Mouse (Mus musculus) embryonic facial prominence, embryonic 12.5 days (tissue): ENCODE results near the gene Dusp3. TPM values are rescaled to one million over a fixed set of nuclear protein-coding genes. Genes with fewer than 3 reads are reported as not detected.

Source experiments
- ATAC-seq: fragments of 200-750 bp; cut with Nextera tagmentation; 2 replicates; pipeline ENCODE4 v1.8.0; 2017; ENCODE audit not compliant: insufficient number of reproducible peaks, insufficient read depth, low FRiP score, low TSS enrichment
- H3K27ac ChIP-seq: fragments of 300-500 bp; sonication (generic); 2 replicates; pipeline ENCODE4 v1.5.1; 2016; ENCODE audit warnings: mild to moderate bottlenecking
- H3K27me3 ChIP-seq: fragments of 300-500 bp; sonication (generic); 2 replicates; pipeline ENCODE4 v1.6.1; 2016; ENCODE audit warnings: mild to moderate bottlenecking, moderate library complexity
- H3K36me3 ChIP-seq: fragments of 300-500 bp; sonication (generic); 2 replicates; pipeline ENCODE4 v1.6.1; 2016; ENCODE audit warnings: mild to moderate bottlenecking
- H3K4me1 ChIP-seq: fragments of 300-500 bp; sonication (generic); 2 replicates; pipeline ENCODE4 v1.6.1; 2016
- H3K4me2 ChIP-seq: fragments of 300-500 bp; sonication (generic); replicated peaks from 2 replicates; pipeline ENCODE4 v1.6.1; 2016; ENCODE audit warnings: mild to moderate bottlenecking, moderate library complexity
- H3K4me3 ChIP-seq: fragments of 300-500 bp; sonication (generic); 2 replicates; pipeline ENCODE4 v1.5.1; 2016; ENCODE audit warnings: mild to moderate bottlenecking
- H3K9ac ChIP-seq: fragments of 300-500 bp; sonication (generic); 2 replicates; pipeline ENCODE4 v1.6.1; 2016; ENCODE audit warnings: mild to moderate bottlenecking, moderate library complexity
- H3K9me3 ChIP-seq: fragments of 300-500 bp; sonication (generic); 2 replicates; pipeline ENCODE4 v1.6.1; 2016; ENCODE audit warnings: mild to moderate bottlenecking, moderate library complexity
- WGBS: fragments of 180-500 bp; shearing (Covaris S2); methylation state at CpG from one replicate; pipeline ENCODE4 v1.1.7; 2016; 5-methylcytosine and 5-hydroxymethylcytosine counted together
- polyA plus RNA-seq: library from polyadenylated mRNA; unstranded; fragments of >200 nt; fragmentation: Nextera tagmentation; extraction: Ambion mirVana; gene quantifications from 2 replicates; pipeline ENCODE4 v1.2.1, GENCODE M21; 2016

The Dusp3 gene
- polyA plus RNA-seq, 1 experiment from 2014 or later: 12.3 TPM

DNA sequence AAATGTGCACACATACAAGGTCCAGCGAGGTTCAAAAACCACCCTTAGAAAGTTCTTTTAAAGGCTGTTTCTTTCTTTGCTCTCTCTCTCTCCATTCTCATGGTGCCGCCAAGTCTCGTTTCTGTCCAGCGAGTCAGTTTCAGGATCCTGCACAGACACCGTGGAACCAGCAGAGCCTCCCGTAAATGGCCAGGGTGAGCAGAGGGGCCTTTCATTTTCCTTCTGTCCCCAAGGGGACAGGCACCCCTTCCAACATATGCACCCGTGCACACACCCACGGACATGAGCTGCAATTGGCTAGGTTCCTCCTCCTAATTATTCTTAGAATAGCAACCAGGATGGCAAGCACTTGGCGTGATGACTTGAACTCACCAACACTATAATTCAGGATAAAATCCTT, 13.3 kb downstream of the Dusp3 start:
- Histone ChIP-seq H3K27ac (no peak overlapping the region), H3K4me1 (peaks cover 3% of the 10 kb centered on the region; the same call in 1 of the 2 replicates), H3K4me2 (no peak overlapping the region), H3K9me3 (no peaks in the 10 kb centered on the region), H3K36me3 (no peaks in the 10 kb centered on the region), H3K27me3 (0 out of 2 replicates have a peak, but pooled peaks cover under 1% of the 10 kb centered on the region), H3K4me3 (no peak overlapping the region), H3K9ac (no peak overlapping the region)
- 78% methylated on average over 9 of the region's 9 CpGs for WGBS
- ATAC-seq: no peak

DNA sequence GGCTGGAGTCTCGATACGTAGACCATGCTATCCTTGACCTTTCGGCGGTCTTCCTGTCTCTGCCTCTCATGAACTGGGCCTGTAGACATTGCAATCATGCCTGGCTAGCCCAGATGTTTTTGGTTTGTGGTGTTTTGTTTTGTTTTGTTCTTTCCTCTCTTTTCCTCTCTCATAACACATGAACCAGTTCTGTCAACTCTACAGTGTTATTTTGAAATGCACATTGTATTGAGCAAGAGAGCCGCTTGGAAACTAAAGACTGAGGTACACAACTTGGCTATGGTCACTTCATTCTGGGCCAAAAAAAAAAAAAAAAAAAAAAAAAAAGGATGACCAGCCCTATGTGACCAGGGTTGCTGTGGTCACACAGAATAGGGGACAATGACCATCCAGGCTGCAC, 14.2 kb downstream of the Dusp3 start:
- Histone ChIP-seq H3K9me3 (no peaks in the 10 kb centered on the region), H3K4me2 (no peak overlapping the region), H3K27me3 (0 out of 2 replicates have a peak, but pooled peaks cover 8% of the 10 kb centered on the region), H3K4me3 (no peak overlapping the region), H3K36me3 (no peaks in the 10 kb centered on the region), H3K9ac (no peak overlapping the region), H3K27ac (no peak overlapping the region), H3K4me1 (peaks cover 4% of the 10 kb centered on the region; the same call in 1 of the 2 replicates)
- WGBS: 83% methylated on average over 5 of the region's 5 CpGs
- no peak for ATAC-seq

DNA sequence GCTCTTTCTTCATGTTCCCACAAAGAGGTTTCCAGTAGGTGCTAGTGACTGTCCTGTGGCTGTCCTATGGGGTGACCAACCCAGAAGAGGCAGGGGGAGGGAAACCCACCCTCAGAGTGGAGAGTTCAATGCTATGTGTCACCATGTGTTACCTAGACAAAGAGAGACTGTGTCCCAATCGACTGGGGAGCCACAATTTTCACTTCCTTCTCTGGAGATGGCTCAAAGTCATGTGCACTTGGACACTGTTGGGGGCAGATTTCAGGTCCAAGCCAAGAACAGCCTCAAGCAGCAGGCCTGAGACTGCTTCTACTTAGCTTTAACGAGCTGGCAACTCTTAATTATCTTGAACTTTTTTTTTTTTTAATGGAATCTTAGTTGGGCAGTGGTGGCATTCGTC, 14.7 kb downstream of the Dusp3 start:
- no peaks in the 10 kb centered on the region for H3K36me3 ChIP-seq
- no peak overlapping the region for H3K4me3 ChIP-seq
- peaks cover 5% of the 10 kb centered on the region; the same call in 1 of the 2 replicates for H3K4me1 ChIP-seq
- H3K4me2 ChIP-seq: no peak overlapping the region
- no peak overlapping the region for H3K9ac ChIP-seq
- no peak overlapping the region for H3K27ac ChIP-seq
- 76% methylated on average over 3 of the region's 3 CpGs for WGBS
- ATAC-seq: no peak
- H3K9me3 ChIP-seq: no peaks in the 10 kb centered on the region
- H3K27me3 ChIP-seq: peaks cover 13% of the 10 kb centered on the region; the same call in 1 of the 2 replicates

DNA sequence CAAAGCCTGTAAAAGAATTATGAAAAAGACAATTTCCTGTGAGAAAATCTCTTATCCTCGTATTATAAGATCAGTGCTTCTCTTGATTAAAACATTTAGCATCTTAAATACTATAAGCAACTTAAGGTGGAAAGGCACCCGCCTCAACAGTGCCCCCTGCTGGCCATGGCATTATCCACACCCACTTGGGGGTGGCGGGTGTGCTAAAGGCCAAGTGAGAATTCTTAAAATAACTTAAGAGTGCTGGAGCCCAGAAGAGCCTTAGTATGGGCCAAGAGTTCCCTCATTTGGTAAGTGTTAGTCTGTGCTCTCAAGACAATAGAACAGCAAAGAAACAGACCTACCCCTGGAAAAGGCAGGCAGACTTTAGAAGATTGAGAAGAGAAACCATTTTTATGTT, 15.4 kb downstream of the Dusp3 start:
- H3K27me3 ChIP-seq: peaks cover 20% of the 10 kb centered on the region
- ATAC-seq: no peak
- H3K4me1 ChIP-seq: peaks cover 10% of the 10 kb centered on the region; the same call in 1 of the 2 replicates
- no peak overlapping the region for H3K4me3 ChIP-seq
- 41% methylated on average over 3 of the region's 3 CpGs for whole genome bisulfite sequencing
- H3K4me2 ChIP-seq: no peak overlapping the region
- H3K27ac ChIP-seq: no peak overlapping the region
- no peaks in the 10 kb centered on the region for H3K36me3 ChIP-seq
- H3K9me3 ChIP-seq: no peaks in the 10 kb centered on the region
- no peak overlapping the region for H3K9ac ChIP-seq

DNA sequence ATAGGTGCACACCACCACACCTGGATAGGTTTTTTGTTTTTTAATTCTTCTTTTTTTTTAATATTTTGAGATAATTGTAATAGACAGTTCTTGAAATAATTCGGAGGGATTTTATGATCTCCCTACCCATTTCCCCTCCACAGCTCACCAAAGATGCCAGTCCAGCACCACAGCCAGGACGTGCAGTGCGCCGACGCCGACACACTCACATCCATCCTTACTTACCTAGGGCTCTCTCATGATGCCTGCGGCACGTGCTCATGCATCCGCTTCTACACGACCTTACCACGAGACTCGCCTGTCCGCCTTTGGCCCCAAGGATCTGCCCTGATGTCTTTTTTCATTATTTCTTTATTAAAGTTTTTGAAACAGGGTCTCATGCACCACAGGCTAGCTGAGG, 17.0 kb downstream of the Dusp3 start:
- Histone ChIP-seq H3K27ac (no peak overlapping the region), H3K9me3 (no peaks in the 10 kb centered on the region), H3K4me3 (no peak overlapping the region), H3K4me2 (no peak overlapping the region), H3K36me3 (no peaks in the 10 kb centered on the region), H3K9ac (no peak overlapping the region), H3K4me1 (peaks cover 10% of the 10 kb centered on the region; the same call in 1 of the 2 replicates), H3K27me3 (peaks cover 35% of the 10 kb centered on the region)
- no peak for ATAC-seq
- WGBS: 80% methylated on average over 13 of the region's 13 CpGs

DNA sequence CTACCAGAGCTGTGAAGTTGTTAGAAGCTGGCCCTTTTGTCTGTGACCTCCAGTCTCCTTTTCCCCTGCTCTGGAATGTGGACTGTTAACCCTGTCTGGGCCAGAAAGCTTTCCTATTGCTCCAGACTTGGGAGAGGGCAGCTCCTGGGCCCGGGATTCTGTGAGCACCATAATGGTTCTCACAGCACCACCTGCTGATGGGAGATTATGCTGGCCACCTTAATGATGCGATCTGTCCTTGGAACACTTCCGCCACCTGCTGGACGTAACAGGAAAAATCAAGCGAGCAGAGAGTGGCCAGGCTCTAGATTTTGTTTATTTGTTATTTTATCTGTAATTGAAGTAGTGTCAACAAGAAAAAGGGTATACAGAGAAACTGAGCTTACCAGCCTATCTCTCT, 18.0 kb downstream of the Dusp3 start:
- Histone ChIP-seq H3K9me3 (no peaks in the 10 kb centered on the region), H3K27me3 (peaks cover 46% of the 10 kb centered on the region), H3K9ac (no peak overlapping the region), H3K4me3 (no peak overlapping the region), H3K27ac (no peak overlapping the region), H3K36me3 (no peaks in the 10 kb centered on the region), H3K4me2 (no peak overlapping the region), H3K4me1 (peaks cover 10% of the 10 kb centered on the region; the same call in 1 of the 2 replicates)
- ATAC-seq: no peak
- WGBS: under 1% methylated on average over 5 of the region's 5 CpGs

DNA sequence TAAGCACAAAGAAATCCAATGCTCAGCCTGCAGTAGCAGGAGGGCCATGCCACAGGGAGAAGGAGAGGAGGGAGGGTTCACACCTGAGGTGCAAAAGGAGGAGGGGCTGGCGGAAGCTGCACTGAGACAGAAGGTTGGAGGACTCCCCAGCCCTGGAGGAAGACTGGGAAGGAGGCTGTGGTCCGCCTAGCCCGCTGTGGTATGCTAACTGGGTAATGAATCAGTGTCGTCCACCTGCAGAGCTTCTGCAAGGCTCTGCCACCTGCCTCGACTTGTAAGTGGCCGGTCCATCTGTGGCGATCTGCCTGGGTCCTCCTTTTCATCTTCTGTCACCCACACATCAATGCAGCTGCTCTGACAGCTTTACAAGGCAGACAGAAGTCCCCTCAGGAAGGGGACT, 18.5 kb downstream of the Dusp3 start:
- no peak overlapping the region for H3K9ac ChIP-seq

DNA sequence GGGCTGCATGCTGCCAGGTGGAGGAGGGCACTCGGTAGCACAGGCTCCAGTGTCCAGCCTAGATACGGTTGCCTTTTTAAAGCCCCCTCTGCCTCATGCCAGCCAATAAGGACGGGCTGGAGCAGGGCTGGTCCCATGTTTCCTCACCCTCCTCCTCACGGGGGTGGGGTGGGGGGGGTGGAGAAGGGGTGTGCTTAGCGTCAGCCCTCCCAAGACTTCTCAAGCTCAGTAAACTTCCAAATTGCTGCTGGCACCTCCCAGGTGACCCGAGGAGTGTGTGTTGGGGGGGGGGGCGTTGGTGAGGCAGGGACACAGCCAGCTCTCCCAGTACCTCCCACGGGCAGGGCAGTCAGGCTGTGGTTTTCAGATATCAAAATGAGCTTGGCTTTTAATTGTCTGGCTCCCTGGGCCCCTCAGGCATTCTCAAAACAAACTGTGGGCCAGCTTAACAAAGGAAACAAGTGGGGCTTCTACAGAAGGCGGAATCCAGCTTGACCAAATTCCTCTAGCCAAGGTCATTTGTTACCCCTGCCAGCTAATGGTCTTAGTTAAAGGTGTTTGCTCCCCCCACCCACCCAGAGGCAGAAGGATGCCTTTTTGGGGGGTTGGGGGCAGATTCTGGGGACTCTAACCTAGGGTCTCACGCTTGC, 19.7 kb downstream of the Dusp3 start, which contains the start of gene Sost:
TSS of gene Sost (minus strand) at position 51 of the 650 bp plus-strand sequence.
- peaks cover 23% of the 10 kb centered on the region for H3K4me1 ChIP-seq
- H3K27ac ChIP-seq: no peak within 1 kb of the TSS
- no peaks in the 10 kb centered on the region for H3K9me3 ChIP-seq
- peaks cover 61% of the 10 kb centered on the region for H3K27me3 ChIP-seq
- 20% methylated on average over 10 of the region's 10 CpGs for WGBS
- H3K4me2 ChIP-seq: no peak within 1 kb of the TSS
- no peak within 1 kb of the TSS for H3K4me3 ChIP-seq
- no peak for ATAC-seq
- no peaks in the 10 kb centered on the region for H3K36me3 ChIP-seq
- no peak within 1 kb of the TSS for H3K9ac ChIP-seq

More for the DNA sequence above, 18.5 kb downstream of the Dusp3 start:
- peaks cover 14% of the 10 kb centered on the region; the same call in 1 of the 2 replicates for H3K4me1 ChIP-seq
- peaks cover 51% of the 10 kb centered on the region for H3K27me3 ChIP-seq
- H3K4me3 ChIP-seq: no peak overlapping the region
- 13% methylated on average over 7 of the region's 7 CpGs for WGBS
- H3K9me3 ChIP-seq: no peaks in the 10 kb centered on the region
- no peak overlapping the region for H3K4me2 ChIP-seq
- no peaks in the 10 kb centered on the region for H3K36me3 ChIP-seq
- H3K27ac ChIP-seq: no peak overlapping the region
- no peak for ATAC-seq

DNA sequence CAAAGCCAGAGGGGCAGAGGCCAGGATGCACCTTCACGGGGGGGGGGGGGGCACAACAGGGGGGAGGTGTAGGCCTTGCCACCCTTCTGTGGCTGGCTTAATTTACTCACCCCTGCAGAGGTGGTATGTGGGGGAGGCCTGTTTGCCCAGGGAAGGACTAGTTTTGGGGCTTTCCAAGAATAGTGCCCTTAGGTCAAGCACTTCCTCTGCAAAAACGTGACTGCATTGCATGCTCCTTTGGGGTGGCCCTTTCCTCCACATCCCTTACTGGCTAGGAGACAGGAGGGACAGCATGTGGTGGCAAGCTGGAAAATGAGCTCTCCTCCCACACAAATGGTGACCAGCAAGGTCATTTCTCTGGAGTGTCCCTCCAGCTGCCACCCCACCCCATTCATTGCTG, 21.3 kb downstream of the Dusp3 start:
- ATAC-seq: no peak
- WGBS: 14% methylated on average over 2 of the region's 2 CpGs
- Histone ChIP-seq H3K4me2 (no peak overlapping the region), H3K27ac (no peak overlapping the region), H3K27me3 (peaks cover 77% of the 10 kb centered on the region), H3K36me3 (no peaks in the 10 kb centered on the region), H3K9ac (no peak overlapping the region), H3K4me1 (peaks cover 23% of the 10 kb centered on the region), H3K9me3 (no peaks in the 10 kb centered on the region), H3K4me3 (no peak overlapping the region)

DNA sequence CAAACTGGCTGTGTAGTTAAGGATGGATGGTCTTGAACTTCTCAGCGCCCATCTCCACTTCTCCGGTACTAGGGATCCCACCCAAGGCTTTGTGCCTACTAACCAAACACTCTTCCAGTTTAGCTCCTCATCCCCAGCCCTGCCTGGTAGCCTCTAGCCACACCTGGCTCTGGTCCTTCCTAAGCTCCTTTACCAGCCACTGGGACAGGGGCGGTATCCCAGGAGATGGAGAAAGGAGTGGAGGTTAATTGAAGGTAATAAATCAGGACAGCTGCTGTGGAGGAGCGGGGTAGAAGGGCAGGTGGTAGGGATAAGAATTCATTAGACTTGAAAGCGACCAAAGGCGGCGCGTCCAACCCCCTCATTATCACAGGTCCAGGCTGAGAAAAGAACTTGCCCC, 22.2 kb downstream of the Dusp3 start:
- H3K27ac ChIP-seq: no peak overlapping the region
- no peaks in the 10 kb centered on the region for H3K9me3 ChIP-seq
- H3K4me2 ChIP-seq: 0 out of 2 replicates have a peak overlapping the region, but pooled peaks have one; percentile 75
- no peaks in the 10 kb centered on the region for H3K36me3 ChIP-seq
- peaks cover 23% of the 10 kb centered on the region for H3K4me1 ChIP-seq
- WGBS: 8% methylated on average over 7 of the region's 8 CpGs
- no peak for ATAC-seq
- H3K9ac ChIP-seq: no peak overlapping the region
- no peak overlapping the region for H3K4me3 ChIP-seq
- H3K27me3 ChIP-seq: peaks cover 83% of the 10 kb centered on the region

DNA sequence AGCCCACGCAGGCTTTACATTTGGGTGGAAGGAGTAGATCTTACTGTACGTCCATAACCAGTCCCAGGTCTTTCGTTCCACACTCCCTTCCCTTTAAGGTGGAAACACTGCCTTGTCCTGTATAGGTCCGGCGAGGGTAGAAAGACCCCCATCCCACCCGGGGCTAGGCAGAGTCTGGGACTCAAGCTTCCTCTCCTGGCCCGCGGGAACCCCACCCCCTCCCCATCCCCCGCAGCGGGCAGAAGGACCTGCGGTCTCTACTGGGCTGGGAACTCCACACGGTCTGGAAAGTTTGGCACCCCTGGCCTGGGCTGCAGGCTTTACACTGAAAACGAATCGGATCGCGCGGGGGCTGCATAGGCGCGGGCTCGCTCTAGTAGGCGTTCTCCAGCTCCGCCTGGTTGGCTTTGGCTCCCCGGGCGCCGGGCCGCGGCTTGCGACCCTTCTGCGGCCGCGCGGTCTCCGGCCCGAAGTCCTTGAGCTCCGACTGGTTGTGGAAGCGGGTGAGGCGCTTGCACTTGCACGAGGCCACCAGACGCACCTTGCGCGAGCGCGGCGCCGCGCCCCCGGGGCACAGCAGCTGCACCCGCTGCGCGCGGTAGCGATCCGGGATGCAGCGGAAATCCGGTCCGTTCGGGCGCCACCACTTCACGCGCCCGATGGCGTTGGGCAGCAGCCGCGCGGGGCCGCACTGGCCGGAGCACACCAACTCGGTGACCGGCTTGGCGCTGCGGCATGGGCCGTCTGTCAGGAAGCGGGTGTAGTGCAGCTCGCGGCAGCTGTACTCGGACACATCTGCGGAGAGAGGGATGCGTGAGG, 23.1 kb downstream of the Dusp3 start:
- no peaks in the 10 kb centered on the region for H3K9me3 ChIP-seq
- no peak overlapping the region for H3K27ac ChIP-seq
- H3K36me3 ChIP-seq: no peaks in the 10 kb centered on the region
- under 1% methylated on average over 78 of the region's 78 CpGs for WGBS
- H3K4me3 ChIP-seq: peak overlapping the region; percentile 39
- no peak for ATAC-seq
- peak overlapping the region; percentile 46 for H3K9ac ChIP-seq
- peaks cover 83% of the 10 kb centered on the region for H3K27me3 ChIP-seq
- H3K4me2 ChIP-seq: peak overlapping the region; percentile 75
- peaks cover 21% of the 10 kb centered on the region for H3K4me1 ChIP-seq

DNA sequence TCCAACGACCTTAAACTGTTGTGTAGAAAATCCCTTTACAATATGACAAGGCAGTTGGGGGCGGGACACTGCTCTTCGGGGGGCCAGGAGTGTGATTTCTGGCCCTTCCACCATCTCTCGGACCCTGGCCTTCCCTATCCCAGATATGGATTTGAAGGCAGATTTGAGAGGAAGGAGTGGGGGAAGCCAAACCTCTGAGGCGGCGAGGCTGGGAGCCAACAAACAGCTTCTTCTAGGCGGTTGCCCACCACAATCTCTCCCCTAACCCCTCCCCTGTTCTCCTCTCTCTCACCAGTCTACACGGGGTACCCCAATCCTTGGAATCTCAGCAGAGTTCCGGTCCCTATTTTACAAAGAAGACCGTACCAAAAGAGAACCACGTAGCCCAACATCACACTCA, 23.8 kb downstream of the Dusp3 start:
- Histone ChIP-seq H3K9me3 (no peaks in the 10 kb centered on the region), H3K36me3 (no peaks in the 10 kb centered on the region), H3K4me3 (peak overlapping the region; percentile 39), H3K27ac (no peak overlapping the region), H3K27me3 (peaks cover 78% of the 10 kb centered on the region), H3K9ac (no peak overlapping the region), H3K4me1 (peaks cover 18% of the 10 kb centered on the region), H3K4me2 (peak overlapping the region; percentile 75)
- 1% methylated on average over 11 of the region's 11 CpGs for WGBS
- ATAC-seq: no peak
